Mouse (Mus musculus) lung, postnatal 0 days (tissue): ENCODE data around the gene Rin1. TPM values are rescaled to one million over a fixed set of nuclear protein-coding genes. Genes with fewer than 3 reads are reported as not detected.
"Not testable (repeated sequence)": the region's sequence is repeated elsewhere in the genome, so short reads cannot be mapped to it uniquely, and the experiment has no call there.

Experiments used
- ATAC-seq: fragments of 200-750 bp; cut with Nextera tagmentation; 2 replicates; pipeline ENCODE4 v1.8.0; 2017; ENCODE audit warnings: moderate library complexity
- DNase-seq: peaks from one replicate; pipeline ENCODE4 v3.0.0-alpha.2; 2016; ENCODE audit warnings: low spot score
- H3K27ac ChIP-seq: fragments of 300-500 bp; sonication (generic); 2 replicates; pipeline ENCODE4 v1.5.1; 2014; ENCODE audit warnings: antibody characterized with exemption, mild to moderate bottlenecking, low read length, mixed read lengths
- H3K27me3 ChIP-seq: fragments of 300-500 bp; sonication (generic); replicated peaks from 2 replicates; pipeline ENCODE4 v1.6.1; 2014; ENCODE audit warnings: low read length, mixed read lengths; ENCODE audit not compliant: insufficient read depth
- H3K36me3 ChIP-seq: fragments of 300-500 bp; sonication (generic); 2 replicates; pipeline ENCODE4 v1.6.1; 2014; ENCODE audit warnings: low read length, mixed read lengths; ENCODE audit not compliant: insufficient read depth
- H3K4me1 ChIP-seq: fragments of 300-500 bp; sonication (generic); 2 replicates; pipeline ENCODE4 v1.6.1; 2014; ENCODE audit warnings: antibody characterized with exemption, low read depth, low read length, mixed read lengths; ENCODE audit not compliant: insufficient read depth
- H3K4me2 ChIP-seq: fragments of 300-500 bp; sonication (generic); replicated peaks from 2 replicates; pipeline ENCODE4 v1.6.1; 2014; ENCODE audit warnings: low read depth, mild to moderate bottlenecking, low read length, moderate library complexity, mixed read lengths
- H3K4me3 ChIP-seq: fragments of 300-500 bp; sonication (generic); 2 replicates; pipeline ENCODE4 v1.5.1; 2014; ENCODE audit warnings: low read depth, low read length
- H3K9ac ChIP-seq: fragments of 300-500 bp; sonication (generic); replicated peaks from 2 replicates; pipeline ENCODE4 v1.6.1; 2014; ENCODE audit warnings: low read depth, mild to moderate bottlenecking
- H3K9me3 ChIP-seq: fragments of 300-500 bp; sonication (generic); 2 replicates; pipeline ENCODE4 v1.6.1; 2016; ENCODE audit warnings: low read length, mixed read lengths
- CTCF ChIP-seq: IDR thresholded peaks from 2 replicates; pipeline ENCODE4 v1.5.1; 2016; ENCODE audit warnings: antibody characterized with exemption, mild to moderate bottlenecking
- EP300 ChIP-seq: IDR thresholded peaks from 2 replicates; pipeline ENCODE4 v1.6.1; 2016; ENCODE audit warnings: antibody characterized with exemption, mild to moderate bottlenecking, control low read depth
- WGBS: fragments of 180-500 bp; shearing (Covaris S2); extraction: QIAGEN DNeasy Blood & Tissue Kit; methylation state at CpG from one replicate; pipeline ENCODE4 v1.1.7; 2014; 5-methylcytosine and 5-hydroxymethylcytosine counted together
- polyA plus RNA-seq: library from polyadenylated mRNA; unstranded; fragments of >200 nt; fragmentation: Nextera tagmentation; extraction: Ambion mirVana; gene quantifications from 2 replicates; pipeline ENCODE4 v1.2.1, GENCODE M21; 2015

The Rin1 gene
- polyA plus RNA-seq, result 1.7 and 1.9 TPM in 2 replicates

DNA sequence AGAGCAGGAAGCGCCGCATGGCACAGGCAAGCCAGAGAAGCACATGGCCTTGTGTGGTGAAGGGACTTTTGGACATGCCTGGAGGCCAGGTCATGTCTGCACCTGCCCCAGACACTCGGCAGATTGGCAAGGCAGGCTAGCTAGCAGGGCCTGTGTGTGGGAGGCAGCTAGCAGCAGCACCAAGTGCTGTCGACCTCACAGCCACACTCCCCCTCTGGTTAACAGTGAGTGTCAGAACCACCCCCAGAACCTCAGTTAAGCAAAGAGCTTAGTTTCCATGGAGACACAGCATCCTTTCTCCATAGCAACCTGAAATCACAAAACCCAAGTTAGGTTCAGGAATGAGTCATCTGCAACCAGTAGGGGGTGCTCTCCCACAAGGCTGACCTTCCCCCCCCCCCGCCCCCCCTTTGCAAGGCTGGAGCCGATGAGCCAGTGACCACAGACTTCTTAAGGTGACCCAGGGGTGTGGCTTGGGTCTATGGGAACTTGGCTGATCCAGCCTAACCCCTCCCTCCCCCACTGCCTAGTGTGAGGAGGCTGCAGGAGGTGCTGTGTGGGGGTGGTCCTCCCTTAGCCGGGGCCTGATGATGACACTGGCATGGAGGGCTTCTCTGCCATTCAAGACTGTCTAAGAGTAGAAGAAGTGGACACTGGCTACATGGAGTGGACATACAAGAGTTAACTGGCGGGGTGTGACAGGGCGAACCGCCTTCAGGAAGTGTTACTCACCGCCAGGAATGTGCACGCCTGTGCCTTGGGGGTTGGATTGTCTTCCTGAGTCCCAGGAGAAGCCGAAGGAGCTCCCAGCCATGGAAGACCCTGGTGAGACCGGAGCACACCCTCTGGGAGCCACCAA lies at the start of gene Rin1:
Gene Rin1, plus strand, starts transcription at position 435 of the 859 bp plus-strand sequence.
- peak; percentile 71 for TF ChIP-seq CTCF
- 0 out of 2 replicates have a peak, but pooled peaks have one; percentile 12 for TF ChIP-seq EP300
- H3K4me3 ChIP-seq, result peak within 1 kb of the TSS; percentile 14
- H3K4me2 ChIP-seq, result peak within 1 kb of the TSS; percentile 54
- 0 out of 2 replicates have a peak within 1 kb of the TSS, but pooled peaks have one; percentile 0 for H3K9ac ChIP-seq
- peak within 1 kb of the TSS; percentile 66 for H3K27ac ChIP-seq
- DNase-seq, result peak; percentile 92
- peak; percentile 90 for ATAC-seq
- H3K9me3 ChIP-seq, result no peaks in the 10 kb centered on the region
- H3K4me1 ChIP-seq, result no peaks in the 10 kb centered on the region
- no peaks in the 10 kb centered on the region for H3K27me3 ChIP-seq
- 17% methylated on average over 13 of the region's 14 CpGs for WGBS
- H3K36me3 ChIP-seq, result peaks cover 13% of the 10 kb centered on the region; the same call in 1 of the 2 replicates

GRCm38 (mm10) chr19:5001666-5002406 lies 48.4 kb upstream of the Rin1 start:
- WGBS, result 2% methylated on average over 39 of the region's 39 CpGs
- no peak overlapping the region for H3K9ac ChIP-seq
- ATAC-seq (peak; percentile 91), DNase-seq (peak; percentile 79)
- no peaks in the 10 kb centered on the region for H3K9me3 ChIP-seq
- H3K36me3 ChIP-seq, result no peaks in the 10 kb centered on the region
- H3K4me2 ChIP-seq, result 0 out of 2 replicates have a peak overlapping the region, but pooled peaks have one; percentile 11
- no peaks in the 10 kb centered on the region for H3K4me1 ChIP-seq
- no peak overlapping the region for H3K27ac ChIP-seq
- H3K27me3 ChIP-seq, result no peaks in the 10 kb centered on the region
- TF ChIP-seq EP300 (no peak), CTCF (peak; percentile 88)
- no peak overlapping the region for H3K4me3 ChIP-seq

DNA sequence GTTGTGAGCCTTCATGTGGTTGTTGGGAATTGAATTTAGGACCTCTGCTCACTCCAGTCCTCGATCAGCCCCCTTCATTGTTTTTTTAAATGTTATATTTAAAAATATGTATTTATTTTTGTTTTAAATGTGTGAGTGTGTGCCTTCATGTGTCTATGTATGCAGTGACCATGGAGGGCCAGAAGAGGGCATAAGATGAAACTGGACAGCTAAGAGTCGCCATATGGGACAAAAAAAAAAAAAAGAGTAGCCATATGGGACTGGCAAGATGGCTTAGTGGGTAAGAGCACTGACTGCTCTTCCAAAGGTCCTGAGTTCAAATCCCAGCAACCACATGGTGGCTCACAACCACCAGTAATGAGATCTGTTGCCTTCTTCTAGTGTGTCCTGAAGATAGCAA lies 46.6 kb upstream of the Rin1 start:
- H3K9me3 ChIP-seq, H3K9ac ChIP-seq, H3K36me3 ChIP-seq, H3K4me1 ChIP-seq, H3K27ac ChIP-seq, DNase-seq, ATAC-seq, H3K27me3 ChIP-seq, H3K4me3 ChIP-seq, H3K4me2 ChIP-seq: not testable (repeated sequence)
- 39% methylated on average over 2 of the region's 2 CpGs for WGBS
- TF ChIP-seq CTCF, result peak; percentile 27

- H3K27ac ChIP-seq, result no peak overlapping the region
- H3K9me3 ChIP-seq, result no peaks in the 10 kb centered on the region
- H3K4me1 ChIP-seq, result no peaks in the 10 kb centered on the region
- H3K9ac ChIP-seq, result no peak overlapping the region
- H3K4me3 ChIP-seq, result no peak overlapping the region
- WGBS, result 53% methylated on average over 4 of the region's 4 CpGs
- H3K27me3 ChIP-seq, result no peaks in the 10 kb centered on the region
- TF ChIP-seq CTCF (no peak), EP300 (no peak)
- H3K4me2 ChIP-seq, result no peak overlapping the region
- H3K36me3 ChIP-seq, result no peaks in the 10 kb centered on the region
- no peak for ATAC-seq
- DNase-seq, result no peak
These were observed 45.4 kb upstream of the Rin1 start for GRCm38 (mm10) chr19:5004925-5005324.

DNA sequence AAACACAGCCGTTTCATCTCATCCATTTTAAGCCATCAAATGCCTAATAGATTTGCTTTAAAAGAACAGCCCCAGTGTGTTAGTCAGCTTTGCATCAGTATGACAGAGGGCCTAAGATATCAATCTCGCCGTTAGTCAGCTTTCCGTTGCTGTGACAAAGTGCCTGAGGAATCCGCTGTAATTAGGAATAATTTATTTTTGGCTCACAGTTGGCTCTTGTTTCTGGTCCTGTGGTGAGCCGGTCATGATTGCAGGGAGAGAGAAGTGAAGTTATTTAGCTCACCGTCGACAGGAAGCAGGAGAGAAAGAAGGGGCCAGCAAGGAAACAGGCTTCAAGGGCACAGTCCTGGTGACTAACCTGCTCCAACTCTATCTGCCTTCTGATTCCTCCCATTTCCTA lies 37.1 kb upstream of the Rin1 start:
- no peak for ATAC-seq
- no peaks in the 10 kb centered on the region for H3K27me3 ChIP-seq
- TF ChIP-seq CTCF, result no peak
- no peak for TF ChIP-seq EP300
- H3K4me1 ChIP-seq, result no peaks in the 10 kb centered on the region
- H3K4me2 ChIP-seq, result no peak overlapping the region
- no peaks in the 10 kb centered on the region for H3K9me3 ChIP-seq
- no peak overlapping the region for H3K27ac ChIP-seq
- no peak overlapping the region for H3K9ac ChIP-seq
- no peak overlapping the region for H3K4me3 ChIP-seq
- WGBS, result 42% methylated on average over 8 of the region's 8 CpGs
- H3K36me3 ChIP-seq, result no peaks in the 10 kb centered on the region
- DNase-seq, result no peak

GRCm38 (mm10) chr19:5014961-5015398 lies 35.3 kb upstream of the Rin1 start:
- Histone ChIP-seq H3K27me3 (no peaks in the 10 kb centered on the region), H3K9me3 (no peaks in the 10 kb centered on the region), H3K4me2 (no peak overlapping the region), H3K9ac (no peak overlapping the region), H3K36me3 (no peaks in the 10 kb centered on the region), H3K4me1 (no peaks in the 10 kb centered on the region), H3K4me3 (no peak overlapping the region), H3K27ac (no peak overlapping the region)
- TF ChIP-seq EP300 (no peak), CTCF (peak; percentile 63)
- DNase-seq, result peak; percentile 68
- no peak for ATAC-seq
- 13% methylated on average over 8 of the region's 8 CpGs for WGBS
